In the genomic region with DNA sequence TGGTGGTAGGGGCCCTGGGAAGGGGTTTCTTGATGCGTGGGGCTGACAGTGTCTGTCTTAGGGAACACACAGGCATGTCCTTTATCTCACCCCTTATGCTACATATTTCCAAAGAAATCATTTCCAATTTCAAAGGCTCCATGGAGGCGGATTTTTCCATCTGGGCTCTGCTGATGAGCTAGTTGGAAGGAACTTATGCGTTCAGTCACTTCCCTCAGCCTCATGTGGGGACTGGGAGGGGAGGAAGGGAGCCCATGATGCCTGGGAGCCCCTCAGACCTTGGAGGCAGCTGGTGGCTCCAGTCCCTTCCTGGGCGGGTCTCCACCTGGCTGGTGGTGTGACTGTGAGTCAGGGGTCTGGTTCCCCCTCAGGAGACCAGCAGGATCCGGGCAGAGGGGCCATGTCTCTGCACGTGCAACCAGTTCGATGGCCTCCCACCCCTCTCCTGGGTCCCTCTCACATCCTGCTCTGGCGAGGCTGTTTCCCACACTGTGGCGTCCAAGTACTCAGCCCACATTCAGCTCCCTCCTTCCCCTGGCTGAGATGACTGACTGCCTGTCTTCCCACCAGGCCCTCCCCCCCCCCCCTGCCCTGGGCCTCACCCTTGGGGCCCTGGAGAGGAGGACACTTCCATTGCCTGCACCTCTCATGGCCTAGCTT, we compare ENCODE assay signal across 13 mouse cellular contexts. TPM values are rescaled to one million over a fixed set of nuclear protein-coding genes. Genes with fewer than 3 reads are reported as not detected.
DNase-seq lines count a peak whose midpoint lies in the region; ATAC-seq lines count a peak whose summit lies in the region.
"Had no signal": no experiment of that assay in that cellular context is flagged by ENCODE, and none has a peak within 500 bp of the region (broad histone marks: within the 10 kb centered on the region; RNA-seq: fewer than 3 reads in every experiment).

No protein-coding gene starts in this region.

- H3K36me3 ChIP-seq in heart, embryonic 13.5 days = no peaks in the 10 kb centered on the region
- H3K36me3 ChIP-seq in stomach, embryonic 14.5 days (ENCODE audit: control insufficient read depth, insufficient read depth, low read length) = no peaks in the 10 kb centered on the region
- no peaks in the 10 kb centered on the region for H3K36me3 ChIP-seq in liver, embryonic 11.5 days (ENCODE audit: control insufficient read depth, insufficient read depth, low read length)

- H3K4me1 ChIP-seq in heart, embryonic 13.5 days = peaks cover 44% of the 10 kb centered on the region
- H3K4me1 ChIP-seq in stomach, embryonic 14.5 days (ENCODE audit: control insufficient read depth, insufficient read depth, low read length) = peaks cover 12% of the 10 kb centered on the region; the same call in 1 of the 2 replicates
- H3K4me1 ChIP-seq in liver, embryonic 11.5 days (replicated peaks; ENCODE audit: control insufficient read depth, insufficient read depth, low read length) = 0 out of 2 replicates have a peak, but pooled peaks cover 2% of the 10 kb centered on the region

- intact Hi-C loops in heart, postnatal 36 days (cut with DNase I) = no loop called here

- H3K4me3 ChIP-seq in heart, embryonic 13.5 days = no peak overlapping the region
- no peak overlapping the region for H3K4me3 ChIP-seq in stomach, embryonic 14.5 days (ENCODE audit: low read depth, low read length)
- H3K4me3 ChIP-seq in liver, embryonic 11.5 days (ENCODE audit: low read depth, low read length) = no peak overlapping the region

- no peaks in the 10 kb centered on the region for H3K9me3 ChIP-seq in heart, embryonic 13.5 days
- no peaks in the 10 kb centered on the region for H3K9me3 ChIP-seq in stomach, embryonic 14.5 days (ENCODE audit: control insufficient read depth, low read depth, low read length)
- no peaks in the 10 kb centered on the region for H3K9me3 ChIP-seq in liver, embryonic 11.5 days (ENCODE audit: control insufficient read depth, low read length)

- no peak overlapping the region for H3K9ac ChIP-seq in heart, embryonic 13.5 days
- no peak overlapping the region for H3K9ac ChIP-seq in stomach, embryonic 14.5 days (replicated peaks; ENCODE audit: low read depth, low read length)
- no peak overlapping the region for H3K9ac ChIP-seq in liver, embryonic 11.5 days (ENCODE audit: low read depth, low read length)

- DNase-seq in heart, postnatal 36 days = no peak
- DNase-seq in left cerebral cortex, adult 18-20 months (ENCODE audit: low spot score in 2 of 2) = peak; percentile 12 to 24
- DNase-seq in left cerebral cortex, adult 11 months (ENCODE audit: low spot score) = no peak
- peak; percentile 36 to 51 for DNase-seq in layer of hippocampus, adult 8-10 months (ENCODE audit: low spot score in 2 of 2)
- DNase-seq in urinary bladder, postnatal 36 days (ENCODE audit: low spot score in 2 of 2) = no peak
- DNase-seq in liver, embryonic 11.5 days (ENCODE audit: low spot score) = no peak
- DNase-seq: adrenal gland, postnatal 10 days; cerebellum, adult 11-12 months; kidney, adult 18-20 months; lung, postnatal 36 days; thymus, postnatal 4 days had no signal

- H3K27me3 ChIP-seq in heart, embryonic 13.5 days (replicated peaks) = no peaks in the 10 kb centered on the region
- H3K27me3 ChIP-seq in stomach, embryonic 14.5 days (ENCODE audit: control insufficient read depth, insufficient read depth, low read length) = no peaks in the 10 kb centered on the region
- H3K27me3 ChIP-seq in liver, embryonic 11.5 days (replicated peaks; ENCODE audit: control insufficient read depth, insufficient read depth, low read length) = no peaks in the 10 kb centered on the region

- 54% methylated on average over 9 of the region's 9 CpGs for WGBS in heart, embryonic 13.5 days
- WGBS in stomach, embryonic 14.5 days = 49% methylated on average over 9 of the region's 9 CpGs
- WGBS in liver, embryonic 11.5 days = 63% methylated on average over 9 of the region's 9 CpGs

- ATAC-seq in heart, embryonic 13.5 days (ENCODE audit: extremely low read depth, insufficient number of reproducible peaks, low FRiP score, low TSS enrichment) = no peak
- peak; percentile 16; the same call in 1 of the 2 replicates for ATAC-seq in stomach, embryonic 14.5 days (ENCODE audit: insufficient number of reproducible peaks, insufficient read depth, low FRiP score, low read depth)
- ATAC-seq in liver, embryonic 11.5 days (replicated peaks; ENCODE audit: low FRiP score) = no peak; the same call in 1 of the 2 replicates

- H3K27ac ChIP-seq in heart, embryonic 13.5 days (replicated peaks) = peak overlapping the region; percentile 17
- no peak overlapping the region for H3K27ac ChIP-seq in stomach, embryonic 14.5 days (ENCODE audit: low read length)
- no peak overlapping the region for H3K27ac ChIP-seq in liver, embryonic 11.5 days (ENCODE audit: low read depth, low read length)

- no peak overlapping the region for H3K4me2 ChIP-seq in heart, embryonic 13.5 days
- H3K4me2 ChIP-seq in stomach, embryonic 14.5 days (replicated peaks; ENCODE audit: low read depth, low read length) = no peak overlapping the region
- no peak overlapping the region for H3K4me2 ChIP-seq in liver, embryonic 11.5 days

RNA-seq across cellular contexts. Expression of a gene that starts 55.9 kb away (rescaled TPM):
- polyA plus RNA-seq in heart, embryonic 13.5 days (2015; fragmentation: Nextera tagmentation; extraction: Ambion mirVana) = 15.6 and 17.7 TPM in 2 replicates
- 10 to 100 TPM; 12.8 to 13.1 TPM for total RNA-seq in heart, postnatal 36 days (2021)
- total RNA-seq in left cerebral cortex, adult 18-20 months (2021) = 1 to 10 TPM; 3.1 to 5.9 TPM
- 1 to 10 TPM; 4.8 to 6.8 (median 5.7) TPM for total RNA-seq in layer of hippocampus, adult 8-10 months (2022)
- polyA plus RNA-seq in stomach, embryonic 14.5 days (2014; fragmentation: Nextera tagmentation; extraction: Ambion mirVana) = 32.6 and 35.6 TPM in 2 replicates
- polyA plus RNA-seq in liver, embryonic 11.5 days (2014; fragmentation: Nextera tagmentation; extraction: Ambion mirVana) = 20.8 and 22.2 TPM in 2 replicates

Comparison
In these comparisons a context has a peak if more than half of its experiments do, and no peak if none do; other contexts are left out.
1. DNase-seq: peak in left cerebral cortex, adult 18-20 months (2 of 2) and layer of hippocampus, adult 8-10 months (2 of 2); none in heart, postnatal 36 days (0 of 2), left cerebral cortex, adult 11 months (single experiment), urinary bladder, postnatal 36 days (0 of 2) and liver, embryonic 11.5 days (single experiment).